Mouse (Mus musculus) adrenal gland, adult 8-10 months (tissue): Measurements from ENCODE around the gene Akap7. TPM values are rescaled to one million over a fixed set of nuclear protein-coding genes. Genes with fewer than 3 reads are reported as not detected.
A peak's percentile ranks its signal among the peaks of the same experiment; 100 is the strongest.

ENCODE experiments used
- DNase-seq: peaks from one replicate; pipeline ENCODE4 v3.0.0; 2022
- total RNA-seq, 4 experiments: library from RNA; stranded (reverse); gene quantifications; 2 replicates each; pipeline ENCODE4 v1.2.4; 2022

Gene Akap7
- total RNA-seq, 4 experiments from 2014 or later: 56.7 to 83.5 (median 69.8) TPM

DNA sequence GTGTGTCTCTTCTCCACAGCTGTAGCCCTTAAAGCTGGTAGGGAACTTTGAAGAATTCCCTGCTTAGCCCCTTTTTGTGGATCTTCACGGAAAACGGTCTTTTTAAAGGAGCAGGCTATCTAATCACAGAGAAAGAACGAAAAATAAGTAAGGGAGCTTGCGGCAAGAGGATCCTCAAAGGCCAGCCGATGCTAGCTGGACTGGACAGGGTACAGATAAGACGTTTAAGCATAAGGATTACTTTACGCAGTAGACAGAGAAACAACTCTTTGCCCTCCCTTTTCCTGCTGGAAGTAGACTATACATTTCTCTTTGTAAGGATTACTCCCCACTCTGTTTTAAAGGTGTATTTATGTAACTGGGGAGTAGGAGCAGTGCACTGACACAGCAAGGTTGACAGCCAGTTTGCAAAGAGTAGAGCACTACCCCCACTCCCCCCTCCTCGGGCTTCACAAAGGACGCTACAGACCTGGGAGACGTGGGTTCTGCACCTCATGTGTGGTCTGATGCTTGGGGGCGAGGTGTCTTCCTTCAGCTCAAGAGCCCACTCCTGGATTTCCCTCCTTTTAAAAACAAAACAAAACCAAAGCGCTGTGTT lies 9.9 kb downstream of the Akap7 start:
- DNase-seq: no peak

- DNase-seq: peak; percentile 83
Measured at GRCm38 (mm10) chr10:25296657-25297369, 10.9 kb downstream of the Akap7 start.

DNA sequence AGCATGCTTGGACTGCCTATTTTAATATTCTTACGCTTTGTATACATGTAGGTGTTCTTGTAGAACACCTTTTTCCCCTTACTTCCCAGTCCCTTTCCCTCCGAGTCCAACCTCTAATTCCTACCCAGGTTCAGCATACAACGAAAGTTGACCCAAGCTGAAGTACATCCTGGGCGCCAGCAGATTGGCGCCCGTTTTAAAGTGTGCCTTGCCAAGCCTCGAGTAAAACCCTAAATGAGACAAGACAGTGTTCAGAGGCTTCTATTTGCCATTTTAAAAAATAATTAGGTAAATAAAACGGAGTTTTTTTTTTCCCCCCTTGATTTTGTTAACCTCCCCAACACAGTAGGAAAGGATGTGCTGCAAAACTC lies 11.4 kb downstream of the Akap7 start:
- DNase-seq: no peak

GRCm38 (mm10) chr10:25295836-25296235 lies 11.8 kb downstream of the Akap7 start:
- DNase-seq: no peak

DNA sequence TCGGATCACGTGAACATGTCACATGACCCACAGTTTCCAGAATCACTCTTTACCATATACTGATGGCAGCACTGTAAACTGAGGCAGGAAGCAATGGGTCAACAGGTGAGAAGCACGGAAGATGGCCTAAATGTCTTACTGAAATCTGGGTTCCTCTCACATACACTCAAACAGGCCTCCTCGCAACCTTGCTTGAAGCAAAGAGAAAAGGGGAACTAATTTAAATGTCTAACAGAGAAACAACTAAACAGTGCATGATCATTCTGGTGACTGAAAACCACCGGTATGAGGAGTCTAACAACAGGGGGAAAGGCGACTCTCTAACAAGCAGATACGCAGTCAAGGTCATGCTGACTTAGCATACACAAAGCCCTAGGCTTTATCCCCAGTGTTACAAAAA lies 12.7 kb downstream of the Akap7 start:
- no peak for DNase-seq

DNA sequence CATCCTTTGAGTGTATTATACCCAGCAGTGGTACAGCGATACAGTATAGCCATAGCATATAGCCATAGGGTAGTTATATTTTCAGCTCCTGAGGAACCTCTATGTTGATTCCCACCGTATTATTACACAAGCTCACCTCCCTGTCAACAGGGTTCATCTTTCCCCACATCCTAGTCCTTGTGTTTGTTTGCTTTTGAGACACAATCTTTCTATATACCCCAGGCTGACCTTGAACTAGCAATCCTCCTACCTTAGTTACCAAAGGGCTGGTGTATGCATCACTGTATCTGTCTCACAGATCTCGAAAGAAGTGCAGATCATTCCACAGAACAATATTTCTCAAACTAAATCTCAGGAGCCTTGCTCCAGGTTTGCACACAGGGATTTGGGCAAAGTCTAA lies 13.9 kb downstream of the Akap7 start:
- no peak for DNase-seq

- no peak for DNase-seq
Measured at GRCm38 (mm10) chr10:25291053-25291452, 16.6 kb downstream of the Akap7 start.

DNA sequence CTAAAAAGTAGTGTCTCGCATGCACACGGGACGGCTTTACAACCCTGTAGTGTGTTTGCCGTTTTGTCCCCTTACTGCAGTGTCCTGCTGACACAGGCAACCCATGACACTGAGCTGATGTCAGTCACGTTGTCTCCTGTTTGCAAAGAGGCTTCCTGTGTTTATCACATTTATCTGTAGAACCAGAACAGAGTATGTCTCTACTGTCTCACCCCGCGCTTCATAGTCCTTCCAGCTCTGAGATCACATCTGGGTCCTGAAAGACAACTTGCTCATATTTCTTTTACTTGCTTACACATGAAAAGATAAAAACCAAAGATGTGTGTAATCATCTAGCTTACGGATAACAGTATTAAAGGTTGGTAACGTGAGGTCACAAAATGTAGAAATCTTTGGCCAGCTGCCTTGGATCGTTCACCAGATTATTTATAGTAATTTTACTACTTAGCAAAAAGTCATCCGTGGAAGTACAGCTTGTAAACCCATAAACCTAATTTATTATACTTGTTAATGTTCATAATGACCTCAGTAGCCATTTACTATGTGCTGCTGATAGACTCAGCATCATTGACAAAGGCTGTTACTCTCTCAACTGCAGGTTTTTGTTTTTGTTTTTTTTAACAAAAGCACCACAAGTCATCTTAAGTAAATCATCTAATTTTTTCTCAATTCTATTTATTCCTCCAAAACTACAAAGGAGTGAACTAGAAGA lies 22.4 kb downstream of the Akap7 start:
- no peak for DNase-seq

- DNase-seq: no peak
Measured at GRCm38 (mm10) chr10:25284427-25285099, 23.1 kb downstream of the Akap7 start.

- no peak for DNase-seq
Measured at GRCm38 (mm10) chr10:25283397-25283796, 24.3 kb downstream of the Akap7 start.

DNA sequence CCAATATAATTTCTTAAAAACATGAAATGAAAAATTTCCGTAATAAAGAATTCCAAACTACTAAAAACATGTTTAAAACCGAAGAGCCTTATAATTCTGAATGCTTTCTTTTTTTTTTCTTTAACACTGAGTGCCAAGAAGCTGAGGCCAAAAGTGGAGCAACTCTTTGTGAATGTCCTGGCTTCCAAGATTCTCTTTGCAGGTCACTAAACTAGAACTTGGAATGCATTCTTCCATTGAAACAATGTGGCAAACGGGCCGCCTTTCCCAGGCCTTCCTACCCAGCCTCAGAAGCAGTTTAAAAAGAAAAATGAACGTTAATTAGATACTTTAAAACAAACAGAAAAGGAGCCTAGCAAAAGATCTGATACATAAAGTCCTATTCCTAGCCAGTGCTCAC lies 27.5 kb downstream of the Akap7 start:
- no peak for DNase-seq

DNA sequence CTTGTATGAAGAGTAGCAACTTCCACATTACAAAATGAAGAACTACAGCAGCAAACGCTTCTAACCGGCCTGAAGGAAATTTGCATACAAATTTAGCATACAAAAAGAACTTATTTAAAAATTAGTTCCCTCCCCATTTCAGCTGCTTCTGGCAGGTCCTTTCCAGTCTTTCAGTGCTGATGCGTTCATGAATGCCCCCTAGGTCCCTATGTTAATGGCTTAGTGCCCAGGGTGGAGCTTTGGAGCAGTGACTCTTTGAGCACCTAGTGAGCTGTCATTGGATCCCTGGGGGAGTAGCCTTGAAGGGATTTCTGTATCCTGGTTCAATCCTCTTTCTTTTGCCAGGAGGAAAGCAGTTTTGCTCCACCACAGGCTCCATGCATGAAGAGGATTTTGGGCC lies 28.3 kb downstream of the Akap7 start:
- DNase-seq: no peak

GRCm38 (mm10) chr10:25275492-25275891 lies 32.2 kb downstream of the Akap7 start:
- DNase-seq: no peak

GRCm38 (mm10) chr10:25274621-25275330 lies 32.9 kb downstream of the Akap7 start:
- no peak for DNase-seq

DNA sequence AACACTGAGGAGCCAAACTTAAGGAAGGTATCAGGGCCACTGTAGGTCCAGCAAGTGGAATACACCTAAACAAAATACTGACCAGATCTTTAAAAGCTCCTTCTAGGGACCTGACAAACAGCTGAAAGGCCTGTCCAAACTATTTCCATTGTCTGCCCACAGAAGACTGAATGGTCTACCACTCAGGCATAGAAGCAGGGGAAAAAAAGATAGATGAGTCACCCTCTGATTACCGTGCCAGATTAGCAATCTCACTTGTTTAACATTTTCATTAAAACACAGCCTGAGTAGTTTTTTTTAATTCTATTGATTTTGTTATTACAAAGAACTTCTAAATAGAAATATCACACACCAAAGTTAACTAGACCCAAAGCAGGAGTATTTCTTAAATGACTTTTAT lies 33.9 kb downstream of the Akap7 start:
- no peak for DNase-seq

- DNase-seq: peak; percentile 28
Measured at GRCm38 (mm10) chr10:25271756-25272155, 35.9 kb downstream of the Akap7 start.

DNA sequence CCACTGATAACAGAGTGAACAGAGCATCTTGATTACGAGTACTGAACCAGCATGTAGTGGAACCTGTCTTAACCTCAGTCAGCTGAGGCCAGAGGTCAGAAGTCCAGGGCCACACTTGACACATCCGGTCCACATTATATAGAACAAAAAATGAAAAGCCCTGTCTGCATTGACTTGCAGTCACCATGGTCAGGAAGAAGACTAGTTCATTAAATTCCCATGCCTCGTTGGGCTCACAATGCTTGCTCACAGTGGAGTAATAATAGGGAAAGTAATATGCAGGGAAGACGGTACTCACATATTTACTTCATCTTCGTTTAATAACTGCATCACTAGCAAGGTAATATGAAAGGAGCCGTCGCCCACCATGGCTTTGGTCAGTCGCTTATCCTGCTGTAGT lies 36.5 kb downstream of the Akap7 start:
- DNase-seq: no peak

DNA sequence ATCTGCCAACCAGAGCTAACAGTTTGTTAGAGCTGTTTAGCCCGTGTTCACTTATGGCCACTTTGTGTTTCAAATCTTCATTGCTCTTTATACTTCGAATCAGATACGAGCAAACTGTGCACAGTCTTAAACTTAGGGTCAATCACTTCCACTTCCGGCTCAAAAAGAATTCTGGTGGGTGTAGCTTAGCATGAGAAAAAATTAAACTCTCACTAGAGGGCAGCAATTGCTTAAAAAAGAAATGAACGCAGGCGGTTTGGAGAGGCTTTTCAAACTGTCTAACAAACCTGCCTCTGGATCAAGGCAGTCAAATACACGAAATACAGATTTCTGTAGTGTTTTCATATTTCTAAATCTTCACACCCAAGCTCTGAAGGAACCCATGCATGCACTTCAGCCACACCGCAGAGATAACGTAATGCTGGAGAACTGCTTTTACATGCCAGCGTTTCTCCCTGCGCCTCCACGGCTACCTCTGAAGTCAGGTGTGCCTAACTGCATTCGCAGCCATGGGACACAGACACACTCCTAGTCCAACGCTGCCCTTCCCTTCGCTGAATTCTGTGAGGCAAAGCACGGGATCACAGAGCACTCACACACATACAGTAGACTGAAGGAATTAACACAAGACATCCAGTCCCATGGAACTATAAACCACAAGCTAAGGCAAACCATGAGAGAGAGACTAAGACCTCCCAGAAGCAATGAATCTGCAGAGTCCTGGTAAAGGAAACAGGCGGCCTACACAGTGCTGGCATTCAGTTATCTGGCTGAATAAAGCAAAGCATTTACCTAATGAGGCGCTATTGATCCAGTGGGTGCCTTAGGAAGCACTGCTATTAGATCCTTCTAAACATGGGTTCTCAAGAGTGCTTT lies 39.0 kb downstream of the Akap7 start:
- no peak for DNase-seq

DNA sequence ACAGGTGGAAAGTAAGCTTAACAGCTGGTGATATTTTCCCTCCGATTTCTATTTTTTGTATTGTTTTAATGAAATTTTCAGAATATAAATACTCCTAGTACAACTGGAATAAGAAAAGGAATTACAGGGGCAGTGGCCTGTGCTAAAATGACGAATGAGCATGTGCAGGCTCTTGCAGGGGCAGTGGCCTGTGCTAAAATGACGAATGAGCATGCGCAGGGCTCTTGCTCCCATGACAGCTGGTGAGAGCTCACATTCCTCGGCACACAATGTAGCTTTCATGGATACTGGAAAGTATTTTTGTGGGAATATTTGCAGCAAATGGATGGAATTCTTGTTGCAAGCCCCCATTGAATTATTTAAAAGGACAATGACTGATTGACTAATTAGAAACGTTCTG lies 46.5 kb downstream of the Akap7 start:
- no peak for DNase-seq

GRCm38 (mm10) chr10:25260724-25261123 lies 46.9 kb downstream of the Akap7 start:
- no peak for DNase-seq

- no peak for DNase-seq
Measured at GRCm38 (mm10) chr10:25258171-25258570, 49.5 kb downstream of the Akap7 start.

DNA sequence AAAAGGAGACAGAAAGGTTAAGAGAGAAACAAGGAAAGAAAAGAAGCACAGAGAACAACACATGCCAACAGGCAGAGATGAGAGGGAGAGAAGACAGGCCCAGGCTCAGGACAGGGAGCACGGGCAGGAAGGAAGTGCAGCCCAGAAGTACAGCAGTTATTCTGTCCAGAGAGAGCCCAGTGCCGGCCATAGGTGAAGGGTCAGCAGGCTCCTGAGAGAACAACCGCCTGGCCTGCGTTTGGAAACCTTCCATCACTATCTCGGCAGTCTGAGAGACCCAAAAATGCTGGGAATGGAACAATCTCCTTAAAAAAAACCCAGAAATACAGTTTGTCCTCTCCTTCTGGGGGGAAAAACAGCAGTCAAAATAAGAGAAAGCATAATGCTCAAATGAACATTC lies 50.2 kb downstream of the Akap7 start:
- no peak for DNase-seq
